In the genomic region with DNA sequence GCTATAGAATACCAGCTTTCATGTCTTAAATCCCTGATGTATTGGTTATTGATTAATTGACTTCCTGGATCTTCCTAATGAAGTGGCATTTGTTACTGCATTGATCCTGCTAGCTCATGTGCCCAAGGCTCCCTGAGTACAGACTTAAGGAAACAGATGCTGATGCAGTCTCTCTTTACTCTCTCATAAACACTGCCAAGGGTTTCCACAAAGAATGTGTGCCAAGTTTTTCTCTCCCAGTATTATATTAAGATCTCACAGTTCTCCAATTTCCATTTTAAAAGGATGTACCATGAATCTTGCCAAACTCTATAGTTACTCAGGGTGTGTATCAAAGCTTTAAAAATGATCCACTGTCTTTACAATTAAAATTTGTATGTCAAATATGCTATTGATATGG, we compare ENCODE assay signal across 19 mouse cellular contexts.
"Had no signal": no experiment of that assay in that cellular context is flagged by ENCODE, and none has a peak within 500 bp of the region (broad histone marks: within the 10 kb centered on the region; RNA-seq: fewer than 3 reads in every experiment).

No protein-coding gene starts in this region.

- H3K4me2 ChIP-seq: lung, embryonic 15.5 days; midbrain, embryonic 12.5 days; neural tube, embryonic 13.5 days; stomach, embryonic 15.5 days had no signal

- H3K4me3 ChIP-seq: lung, embryonic 15.5 days; megakaryocyte, embryonic 14.5 days; midbrain, embryonic 12.5 days; myocyte; neural tube, embryonic 13.5 days; stomach, embryonic 15.5 days had no signal

- H3K27me3 ChIP-seq: lung, embryonic 15.5 days; stomach, embryonic 15.5 days had no signal

- ATAC-seq: liver, postnatal 0 days; lung, postnatal 0 days; midbrain, embryonic 16.5 days had no signal

- DNase-seq: liver, postnatal 0 days; lung, adult 2 months; lung, postnatal 14 days; lung, postnatal 36 days; midbrain, embryonic 14.5 days; right cerebral cortex, postnatal 14 days; thymus, adult 2 months; thymus, postnatal 25 days; thymus, postnatal 4 days had no signal

- H3K36me3 ChIP-seq: lung, embryonic 15.5 days; midbrain, embryonic 12.5 days; neural tube, embryonic 13.5 days; stomach, embryonic 15.5 days had no signal

- H3K9me3 ChIP-seq: lung, embryonic 15.5 days; megakaryocyte, embryonic 14.5 days; midbrain, embryonic 12.5 days; neural tube, embryonic 13.5 days; stomach, embryonic 15.5 days had no signal

- H3K9ac ChIP-seq: liver, postnatal 0 days; lung, embryonic 15.5 days; midbrain, embryonic 12.5 days; neural tube, embryonic 13.5 days; stomach, embryonic 15.5 days had no signal

- H3K4me1 ChIP-seq: lung, embryonic 15.5 days; megakaryocyte, embryonic 14.5 days; midbrain, embryonic 12.5 days; neural tube, embryonic 13.5 days; stomach, embryonic 15.5 days had no signal

- H3K27ac ChIP-seq: lung, embryonic 15.5 days; macrophage; midbrain, embryonic 12.5 days; neural tube, embryonic 13.5 days; stomach, embryonic 15.5 days; stomach, postnatal 0 days had no signal
